Mouse (Mus musculus): ENCODE data around the gene Lrrc8a.

DNA sequence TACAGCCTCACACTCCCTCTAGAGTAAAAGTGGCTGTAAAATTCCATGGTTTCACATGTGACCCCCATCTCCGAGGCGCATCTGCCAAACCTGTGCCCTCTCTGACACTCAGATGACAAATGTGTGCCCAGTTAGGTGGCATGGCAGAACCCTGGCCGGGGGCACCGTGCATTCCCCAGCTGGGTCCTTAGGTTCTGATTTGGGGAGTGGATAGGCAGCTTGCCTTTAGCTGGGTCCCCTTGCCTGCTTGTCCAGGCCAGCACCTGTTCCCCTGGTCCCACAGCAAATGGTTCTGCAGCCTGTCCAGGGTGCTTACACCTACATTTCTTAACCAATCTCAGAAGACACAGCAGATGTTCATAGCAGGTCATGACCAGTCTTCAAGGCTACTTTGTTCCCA, 5.9 kb downstream of the Lrrc8a start:
- no peak for TF ChIP-seq CHD2 (IDR thresholded peaks at IDR 0.05; ENCODE audit: low read depth, low read length)
- no peak for TF ChIP-seq HCFC1 (IDR thresholded peaks at IDR 0.05; ENCODE audit: borderline replicate concordance, insufficient read depth, low read length)
- TF ChIP-seq ZC3H11A (IDR thresholded peaks at IDR 0.05; ENCODE audit: borderline replicate concordance, low read depth, low read length): no peak
- TF ChIP-seq MAFK (IDR thresholded peaks at IDR 0.05; ENCODE audit: insufficient read depth, low read depth, low read length): no peak
- TF ChIP-seq ZNF384 (IDR thresholded peaks at IDR 0.05; ENCODE audit: low read depth, low read length): no peak

Measured in ES-E14 (cell line).